Mouse (Mus musculus) lung, postnatal 36 days (tissue): ENCODE results near the gene Cdca4.

ENCODE experiments used
- DNase-seq: peaks from one replicate; pipeline ENCODE4 v3.0.0; 2022; ENCODE audit warnings: mixed read lengths

Gene Cdca4

DNA sequence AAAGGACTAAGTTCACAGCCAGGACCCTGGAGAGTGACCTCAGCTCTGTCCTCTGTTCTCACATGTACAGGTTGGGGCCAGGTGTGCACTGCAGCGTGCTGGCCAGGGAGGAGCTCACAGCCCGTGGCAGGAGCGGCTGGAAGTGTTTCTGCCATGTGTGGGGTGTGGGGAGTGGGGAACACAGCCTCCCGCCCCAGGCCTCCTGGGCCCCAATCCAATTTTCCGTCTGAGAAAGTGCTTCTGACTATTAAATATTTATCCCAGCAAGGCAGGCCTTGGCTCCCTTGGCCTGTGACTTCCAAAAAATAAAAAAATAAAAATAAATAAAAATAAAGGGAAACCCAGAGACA is 30.9 kb downstream of the Cdca4 start:
- DNase-seq, result no peak

GRCm38 (mm10) chr12:112797672-112798331 is 31.4 kb downstream of the Cdca4 start:
- peak; percentile 59 for DNase-seq

GRCm38 (mm10) chr12:112796551-112797510 is 32.4 kb downstream of the Cdca4 start:
- DNase-seq, result peak; percentile 23

GRCm38 (mm10) chr12:112795466-112796104 is 33.6 kb downstream of the Cdca4 start:
- DNase-seq, result peak; percentile 59

- no peak for DNase-seq
These were observed 34.2 kb downstream of the Cdca4 start for GRCm38 (mm10) chr12:112794998-112795397.

DNA sequence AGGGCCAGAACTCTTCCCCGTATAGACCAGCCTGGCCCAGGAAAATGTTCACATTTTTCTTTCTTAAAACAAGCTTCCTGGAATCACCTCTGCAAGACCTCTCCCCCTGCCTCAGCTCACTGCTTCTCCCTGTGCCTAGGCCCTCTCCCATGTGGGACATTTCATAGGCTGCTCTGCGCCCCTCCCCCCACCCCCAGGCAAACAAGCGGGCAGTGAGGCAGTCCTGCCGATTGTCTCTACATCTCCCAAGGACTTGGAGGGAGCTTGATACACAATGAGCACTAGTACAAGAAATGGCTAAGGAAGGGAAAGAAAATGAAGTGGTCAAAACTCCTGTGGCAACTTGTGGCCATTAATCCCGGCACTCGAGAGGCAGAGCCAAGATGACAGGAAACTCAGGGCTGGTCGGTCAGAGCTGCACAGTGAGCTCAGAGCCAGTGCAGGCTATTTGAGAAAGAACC is 34.8 kb downstream of the Cdca4 start:
- no peak for DNase-seq

- peak; percentile 78 for DNase-seq
These were observed 35.4 kb downstream of the Cdca4 start for GRCm38 (mm10) chr12:112793601-112794355.

- DNase-seq, result no peak
These were observed 38.2 kb downstream of the Cdca4 start for GRCm38 (mm10) chr12:112791026-112791425.

- no peak for DNase-seq
These were observed 54.7 kb downstream of the Cdca4 start for GRCm38 (mm10) chr12:112774481-112774880.

DNA sequence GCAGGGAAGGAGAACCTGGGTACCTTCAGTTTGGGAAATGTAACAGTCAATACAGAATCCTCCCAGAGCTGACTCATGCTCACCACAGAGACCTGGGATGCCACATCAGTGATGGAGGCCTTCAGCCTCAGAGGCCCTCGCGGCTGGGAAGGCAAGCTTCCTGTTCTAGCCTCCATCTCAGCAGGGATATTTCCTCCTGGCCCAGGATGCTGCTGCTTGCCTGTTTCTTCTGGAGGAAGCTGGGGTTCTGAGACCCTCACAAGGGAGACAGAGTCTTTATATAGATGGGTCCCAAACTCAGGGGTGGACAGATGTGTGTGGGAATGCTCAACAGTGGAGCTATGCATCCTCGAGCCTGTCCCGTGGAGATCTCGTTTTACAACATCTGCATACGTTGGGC is 55.2 kb downstream of the Cdca4 start:
- DNase-seq, result no peak

GRCm38 (mm10) chr12:112773366-112773765 is 55.9 kb downstream of the Cdca4 start:
- DNase-seq, result no peak

- no peak for DNase-seq
These were observed 56.9 kb downstream of the Cdca4 start for GRCm38 (mm10) chr12:112772306-112772705.

DNA sequence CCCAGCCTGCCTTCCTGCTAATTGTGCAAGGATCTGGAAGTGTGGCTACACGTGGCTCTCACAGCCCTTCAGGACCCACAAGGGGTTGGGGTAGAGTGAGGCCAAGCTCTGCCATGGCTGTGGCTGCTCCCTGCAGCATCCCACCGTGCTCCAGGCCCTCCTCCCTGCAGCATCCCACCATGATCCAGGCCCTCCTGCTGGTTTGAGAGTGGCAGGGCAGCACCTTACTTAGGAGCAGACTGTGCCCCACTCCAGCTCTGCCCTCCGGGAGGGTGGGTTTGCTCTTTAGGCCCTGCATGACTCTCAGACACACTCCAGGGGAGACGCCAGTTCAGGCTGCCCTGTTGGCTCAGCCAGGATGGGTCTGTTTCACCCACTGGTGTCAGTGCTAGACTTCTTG is 58.8 kb downstream of the Cdca4 start:
- DNase-seq, result no peak
